Mouse (Mus musculus) heart, adult 18-20 months (tissue): ENCODE measurements around the gene Fhit. TPM values are rescaled to one million over a fixed set of nuclear protein-coding genes. Genes with fewer than 3 reads are reported as not detected.

Source experiments
- DNase-seq, 2 experiments: peaks; one replicate each; pipeline ENCODE4 v3.0.0; 2021 to 2022; ENCODE audit warnings: mixed read lengths in 1 of 2
- total RNA-seq, 2 experiments: library from RNA; stranded (reverse); gene quantifications; 2 replicates each; pipeline ENCODE4 v1.2.3; 2021

Fhit gene
- total RNA-seq, 2 experiments from 2014 or later: 1.7 to 1.8 TPM

GRCm38 (mm10) chr14:10129088-10129487, 1032.7 kb downstream of the Fhit start:
- DNase-seq: no peak

DNA sequence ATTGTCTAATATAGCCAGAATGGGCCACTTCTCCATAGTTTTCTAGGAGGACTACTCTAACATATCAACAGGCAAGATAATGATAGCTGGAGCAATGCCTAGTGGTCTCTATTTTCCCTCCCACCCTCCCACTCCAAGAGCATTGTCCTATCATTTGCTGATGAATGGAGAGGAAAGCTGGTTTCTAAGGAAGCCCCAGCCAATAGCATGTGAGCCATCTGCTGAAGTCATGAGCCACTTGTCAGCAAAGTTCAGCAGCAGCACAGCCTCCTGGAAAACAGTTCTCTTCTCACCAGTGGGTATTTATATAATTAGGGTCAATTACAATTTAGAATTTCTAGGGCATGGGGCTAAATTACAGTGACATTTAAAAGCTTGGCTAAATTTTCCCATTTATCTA, 1035.3 kb downstream of the Fhit start:
- no peak for DNase-seq

- no peak for DNase-seq
Observed at GRCm38 (mm10) chr14:10122176-10122575, 1039.7 kb downstream of the Fhit start.

- DNase-seq: peak in 1 of 2 experiments; percentile 26
Observed at GRCm38 (mm10) chr14:10096236-10096635, 1065.6 kb downstream of the Fhit start.

DNA sequence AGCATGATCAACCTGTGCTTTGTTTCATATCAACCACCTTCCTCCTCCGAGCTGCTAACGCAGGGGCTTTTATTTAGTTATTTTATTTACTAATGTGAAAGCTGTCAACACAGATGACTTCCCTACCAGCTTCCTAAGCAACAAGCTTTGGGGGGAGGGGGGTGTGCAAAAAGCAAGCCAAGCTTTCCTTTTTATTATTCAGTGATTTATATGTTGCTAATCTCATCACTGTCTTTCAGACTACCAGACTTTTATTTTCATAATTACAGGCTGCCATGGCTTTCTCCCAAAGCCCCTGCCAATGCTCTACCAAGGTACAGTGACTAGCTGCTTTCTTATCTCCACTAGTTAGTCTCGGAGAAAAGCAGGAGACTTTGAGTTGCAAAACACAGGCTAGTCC, 1082.8 kb downstream of the Fhit start:
- DNase-seq: no peak

DNA sequence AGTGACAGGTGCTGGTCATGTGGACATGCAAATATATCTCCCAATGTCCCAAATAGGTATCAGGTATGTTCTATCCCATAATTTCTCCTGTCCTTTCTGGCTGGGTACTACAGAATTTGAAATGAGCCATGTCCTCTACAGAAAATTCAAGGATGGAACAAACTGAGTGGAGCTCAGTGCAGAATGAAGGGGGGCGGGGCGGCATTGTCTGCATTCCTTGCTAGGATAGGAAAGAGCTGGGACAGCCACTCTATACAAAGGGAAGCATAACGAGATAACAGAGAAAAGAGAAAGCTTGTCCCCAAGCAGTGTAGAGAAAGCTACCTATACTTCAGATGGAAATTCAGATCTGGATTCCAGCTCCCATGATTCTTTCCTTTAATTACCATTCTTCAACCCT, 1111.9 kb downstream of the Fhit start:
- no peak for DNase-seq

GRCm38 (mm10) chr14:10047123-10047783, 1114.6 kb downstream of the Fhit start:
- DNase-seq: no peak

DNA sequence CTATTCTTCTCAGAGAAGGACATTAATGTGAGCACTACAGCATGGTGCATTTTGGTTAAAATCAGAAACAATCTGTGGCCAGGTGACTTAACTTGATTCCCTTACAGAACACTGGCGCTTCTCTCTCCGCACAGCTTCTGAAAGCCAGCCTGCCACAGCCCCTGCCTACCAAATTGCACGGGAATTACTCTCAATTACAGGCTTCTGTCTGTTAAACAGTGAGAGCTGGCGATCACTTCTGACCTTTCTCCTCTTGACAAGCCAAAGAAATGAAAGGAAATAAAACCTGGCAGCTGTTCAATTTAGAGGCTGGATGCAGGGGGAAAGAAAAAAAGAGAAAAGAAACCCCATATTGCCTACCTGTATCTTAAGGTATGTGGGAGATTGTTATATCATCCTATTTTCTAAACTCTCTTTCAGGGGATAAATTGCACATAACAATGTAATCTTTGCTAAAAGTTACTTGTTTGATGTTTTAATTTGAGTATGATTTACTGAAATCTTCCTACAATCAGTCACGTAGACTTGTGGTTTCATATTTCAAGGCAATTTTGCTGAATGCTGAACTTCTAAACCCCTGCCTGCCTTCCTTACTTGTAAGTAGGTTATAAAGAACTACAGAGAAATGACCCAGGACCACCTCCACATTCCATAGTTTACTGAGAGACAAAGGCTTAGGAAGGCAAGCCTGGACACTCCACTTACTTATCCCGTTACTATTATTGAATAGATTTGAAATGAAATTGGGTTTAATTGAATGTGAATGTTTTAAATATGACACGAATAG, 1115.3 kb downstream of the Fhit start:
- no peak for DNase-seq

DNA sequence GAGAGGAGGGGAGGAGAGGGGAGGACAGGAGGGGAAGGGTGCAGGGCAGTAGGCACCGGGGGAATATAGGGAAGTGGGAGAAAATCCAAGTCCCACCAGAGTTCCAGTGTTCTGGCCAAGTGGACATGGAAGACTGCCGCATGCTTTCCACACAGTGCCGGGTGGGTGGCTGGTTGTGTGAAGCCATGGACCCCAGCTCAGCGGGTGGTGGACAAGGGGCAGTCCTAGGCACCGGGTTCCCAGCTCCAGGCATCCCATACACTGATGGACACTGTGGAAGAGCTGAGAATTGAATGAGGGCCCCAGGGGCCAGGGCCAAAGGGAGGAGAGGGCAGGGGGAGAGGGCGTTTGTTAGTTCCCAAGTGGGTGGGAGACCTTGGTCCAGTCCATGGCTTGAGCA, 1123.8 kb downstream of the Fhit start:
- DNase-seq: no peak

DNA sequence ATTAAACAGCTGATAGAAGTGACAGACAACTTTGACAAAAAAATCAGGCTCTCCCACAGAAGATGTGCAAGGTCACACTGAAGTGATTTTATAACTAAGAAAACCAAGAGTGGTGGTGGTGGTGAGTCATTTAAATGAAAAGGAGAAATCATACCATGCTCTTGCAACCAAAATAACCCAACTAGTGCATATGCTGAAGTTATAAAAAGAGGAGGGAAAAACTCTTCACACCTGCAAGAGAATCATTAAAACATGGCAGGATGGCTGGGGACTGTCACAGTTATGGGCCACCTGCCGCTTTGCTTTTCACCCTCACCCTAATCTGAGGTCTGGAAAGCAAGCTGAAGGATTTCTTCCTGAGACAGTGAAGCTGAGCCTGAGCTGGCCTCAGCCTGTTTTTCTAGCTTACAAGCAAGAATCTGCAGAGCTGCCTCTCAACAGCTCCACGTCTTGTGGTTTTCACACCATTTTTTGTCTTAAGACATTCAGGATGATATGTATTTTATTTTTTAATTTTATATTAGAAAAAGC, 1125.1 kb downstream of the Fhit start:
- DNase-seq: no peak

DNA sequence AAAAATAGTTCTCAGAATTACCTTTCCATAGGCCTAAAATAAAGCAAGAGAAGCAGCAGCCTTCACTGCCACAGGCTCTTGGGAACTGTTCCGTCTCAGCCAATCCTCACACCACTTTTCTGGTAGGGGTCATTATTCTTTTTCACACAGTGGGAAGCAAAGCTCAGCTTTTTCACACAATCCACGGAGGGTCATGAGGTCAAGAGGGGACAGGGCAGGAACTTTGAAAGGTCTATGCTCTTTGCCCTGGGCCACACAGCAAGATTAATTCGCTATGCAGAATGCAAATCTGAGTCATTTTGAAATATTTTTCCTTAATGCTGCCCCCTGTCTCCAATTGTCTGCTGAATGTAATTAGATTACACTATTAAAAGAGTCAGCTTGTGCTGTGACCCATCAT, 1126.2 kb downstream of the Fhit start:
- DNase-seq: no peak

DNA sequence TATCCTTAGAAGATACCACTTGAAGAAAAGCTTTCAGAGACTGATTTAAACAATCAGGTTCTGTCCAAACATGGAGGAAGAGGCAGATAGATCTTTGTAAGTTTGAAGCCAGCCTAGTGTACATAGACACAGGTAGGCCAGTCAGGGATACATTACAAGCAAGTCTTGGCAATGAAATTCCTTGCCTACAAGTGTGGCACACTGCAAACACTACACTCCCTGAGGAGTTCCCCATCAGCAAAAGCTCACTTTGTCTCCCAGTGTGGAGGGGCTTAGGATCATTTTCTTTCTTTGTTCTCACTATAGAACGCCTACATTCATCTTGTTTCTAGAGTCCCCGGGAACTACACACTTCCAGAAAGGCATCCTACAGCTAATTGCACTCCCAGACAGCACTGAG, 1126.6 kb downstream of the Fhit start:
- no peak for DNase-seq

DNA sequence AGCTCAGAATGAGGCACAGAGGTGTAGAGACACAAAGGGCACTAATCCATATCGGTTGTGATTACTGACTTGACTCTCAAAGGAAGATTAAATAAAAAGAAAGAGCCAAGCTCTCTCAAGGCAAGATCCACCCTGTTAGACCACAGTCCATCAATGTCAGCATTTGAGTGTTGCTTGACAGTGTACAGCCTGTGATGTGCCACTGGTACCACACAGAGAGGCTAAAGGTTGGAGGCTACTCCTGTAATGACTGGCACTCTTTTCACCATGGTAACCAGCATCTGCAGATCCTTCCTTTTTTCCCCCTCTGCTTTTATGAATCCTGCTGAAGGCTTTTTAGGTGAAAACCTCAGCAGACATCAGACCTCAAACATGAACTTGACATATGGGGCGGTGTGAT, 1138.5 kb downstream of the Fhit start:
- DNase-seq: no peak

GRCm38 (mm10) chr14:10022304-10022703, 1139.5 kb downstream of the Fhit start:
- no peak for DNase-seq

DNA sequence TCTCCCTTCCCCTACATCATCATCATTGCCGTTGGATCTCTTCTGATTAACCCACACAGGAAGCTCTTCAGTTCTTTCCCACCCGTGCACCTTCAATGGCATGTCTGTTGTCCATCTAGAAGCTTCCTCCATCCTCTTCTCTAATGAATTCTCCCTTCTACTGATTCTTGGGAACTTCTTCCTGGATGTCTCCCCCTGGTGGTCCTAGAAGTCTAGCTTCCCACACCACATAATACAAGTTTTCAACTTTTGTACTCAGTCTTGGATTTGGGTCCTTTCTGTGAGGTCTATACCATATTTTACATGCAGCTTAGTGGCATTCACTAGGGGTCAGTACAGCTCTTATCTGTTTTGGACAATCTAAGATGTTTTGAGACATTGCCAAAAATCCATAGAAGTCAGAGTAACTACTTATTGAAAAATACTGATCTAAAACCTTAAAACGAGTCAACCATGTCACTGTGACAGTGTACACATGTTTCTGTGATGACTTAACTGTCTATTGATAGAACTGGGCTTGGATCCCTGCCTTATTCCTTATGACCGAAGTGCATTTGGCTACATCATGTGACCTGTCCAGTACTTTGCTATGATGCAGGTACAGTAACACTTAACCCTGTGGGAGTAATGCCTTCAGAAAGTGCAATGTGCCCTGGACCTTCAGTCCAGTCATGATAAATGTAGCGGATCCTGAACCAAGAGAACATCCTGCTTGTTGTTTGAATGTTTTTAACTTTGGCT, 1141.3 kb downstream of the Fhit start:
- DNase-seq: peak; percentile 36 to 41

GRCm38 (mm10) chr14:10013817-10014266, 1148.0 kb downstream of the Fhit start:
- no peak for DNase-seq

GRCm38 (mm10) chr14:10013003-10013816, 1148.6 kb downstream of the Fhit start:
- no peak for DNase-seq

DNA sequence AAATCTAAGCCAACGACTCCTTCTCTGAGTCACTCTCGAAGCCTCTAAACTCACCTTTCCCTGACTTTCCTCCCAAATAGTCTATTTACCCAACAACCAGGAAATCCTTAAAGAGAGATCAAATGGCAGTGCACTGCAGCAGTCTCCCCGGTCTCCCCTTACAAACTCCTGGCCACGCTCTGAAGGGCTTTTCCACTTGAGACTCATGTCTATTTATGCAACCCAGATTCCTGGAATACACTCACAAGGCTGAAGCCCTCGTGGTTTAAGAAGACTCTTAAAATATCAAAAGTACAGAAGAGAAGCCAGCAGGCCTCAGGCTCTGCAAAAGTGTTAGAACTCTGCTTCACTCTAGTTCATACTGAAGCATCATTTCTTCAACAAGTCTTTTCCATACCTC, 1155.6 kb downstream of the Fhit start:
- no peak for DNase-seq

GRCm38 (mm10) chr14:10003847-10004246, 1158.0 kb downstream of the Fhit start:
- no peak for DNase-seq

DNA sequence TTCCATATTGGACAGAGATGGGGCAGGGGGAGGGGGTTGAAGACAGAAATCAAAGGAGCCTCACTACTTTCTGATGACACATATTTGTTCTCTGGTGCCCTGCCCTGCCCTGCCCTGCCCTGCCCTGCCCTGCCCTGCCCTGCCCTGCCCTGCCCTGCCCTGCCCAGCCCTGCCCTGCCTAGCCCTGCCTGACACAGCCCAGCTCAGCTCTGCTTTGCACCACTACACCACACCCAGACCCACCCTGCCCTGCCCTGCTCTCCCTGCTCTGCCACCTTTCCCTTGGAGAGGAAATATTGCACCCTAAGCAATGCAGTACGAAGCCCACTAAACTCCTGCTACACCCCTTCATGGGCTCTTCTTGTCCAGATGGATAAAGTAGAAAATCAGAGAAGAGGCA, 1171.2 kb downstream of the Fhit start:
- DNase-seq: no peak

DNA sequence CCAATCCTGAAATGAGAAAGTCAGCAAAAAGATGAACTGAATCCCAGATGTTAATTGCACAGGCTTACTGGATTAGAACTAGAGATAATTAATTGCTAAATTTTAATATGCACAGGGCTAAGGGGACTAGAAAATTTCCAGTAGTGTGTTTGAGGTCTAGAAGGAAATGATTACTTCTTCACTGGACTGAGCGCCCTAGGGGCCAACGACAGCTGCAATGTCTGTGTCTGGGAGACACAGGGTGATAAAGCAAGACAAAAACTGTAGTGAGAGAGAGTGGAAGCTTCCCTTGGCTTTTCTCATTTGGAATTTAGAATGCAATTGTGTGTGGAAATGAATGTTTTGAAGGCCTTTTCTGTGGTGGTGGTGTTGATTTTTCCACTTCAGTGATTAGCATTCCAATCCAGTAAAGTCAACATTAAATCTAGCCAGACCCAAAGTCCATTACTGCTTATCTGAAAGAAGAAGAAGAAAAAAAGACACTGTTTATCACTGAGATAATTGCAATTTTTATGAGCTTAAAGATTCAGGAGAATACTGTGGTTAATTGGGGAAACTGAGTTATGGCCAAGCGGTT, 1184.8 kb downstream of the Fhit start:
- peak in 1 of 2 experiments; percentile 0 for DNase-seq

DNA sequence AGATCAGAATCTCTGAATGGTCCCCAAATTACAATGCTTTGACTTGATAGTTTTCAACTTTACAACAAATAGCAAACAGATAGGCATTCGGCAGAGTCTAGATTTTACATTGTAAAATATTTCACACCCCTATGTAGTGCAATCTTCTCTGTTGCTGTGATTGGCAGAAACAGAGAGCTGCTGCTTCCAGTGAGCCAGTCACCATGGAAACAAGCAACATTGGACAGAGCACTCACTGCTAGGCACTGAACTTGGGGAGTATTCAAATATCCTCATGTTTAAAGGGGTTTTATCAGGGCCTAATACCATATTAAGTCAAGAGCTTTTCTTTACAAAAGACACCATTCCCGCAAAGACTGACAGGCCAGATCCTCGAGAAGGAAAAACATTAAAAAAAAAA, 1187.4 kb downstream of the Fhit start:
- no peak for DNase-seq
